Mouse (Mus musculus) cerebellum, postnatal 14 days (tissue): ENCODE results near the gene Megf8.

Source experiments
- DNase-seq, 2 experiments: peaks; one replicate each; pipeline ENCODE4 v3.0.0; 2021; ENCODE audit warnings: mixed read lengths in 2 of 2

Gene Megf8

DNA sequence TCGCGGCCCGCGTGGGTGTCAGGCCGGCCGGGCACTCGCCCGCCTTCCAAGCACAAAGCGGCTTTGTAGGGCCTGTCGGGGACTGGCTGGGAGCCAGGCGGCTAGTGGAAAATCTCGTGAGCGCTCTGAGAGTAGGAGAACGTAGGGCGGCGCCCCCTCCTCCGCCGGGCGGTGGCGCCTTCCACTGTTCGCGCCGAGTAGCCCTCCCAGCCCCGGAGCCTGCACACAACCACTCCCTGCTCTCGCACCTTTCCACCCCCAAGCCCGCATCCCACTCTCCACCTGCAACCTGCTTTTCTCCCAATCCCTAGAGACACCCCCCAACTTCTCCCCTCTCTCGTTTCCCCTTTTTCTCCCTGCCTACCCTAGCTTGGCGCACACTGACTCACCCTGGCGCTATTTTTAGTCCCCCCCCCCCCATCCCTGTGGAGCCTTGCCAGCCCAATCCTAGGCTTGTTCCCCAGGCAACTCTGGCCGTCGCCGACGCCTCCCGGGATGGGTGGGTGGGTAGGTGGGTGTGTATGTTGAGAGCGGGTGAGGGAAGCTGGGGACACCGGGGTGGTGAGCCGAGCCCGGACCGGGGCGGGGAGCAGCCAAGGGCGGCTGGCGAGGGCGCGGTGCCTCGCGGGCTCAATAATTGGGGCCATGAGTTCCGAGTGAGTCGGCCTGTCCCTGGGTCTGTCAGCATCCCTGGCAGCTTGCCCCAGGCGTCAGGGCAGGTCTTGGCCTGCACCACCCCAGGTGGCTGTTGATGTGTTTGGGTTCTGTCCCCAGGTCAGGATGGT lies 37.7 kb upstream of the Megf8 start:
- DNase-seq, result peak; percentile 94 to 96

GRCm38 (mm10) chr7:25279861-25280791 lies 36.8 kb upstream of the Megf8 start:
- peak; percentile 54 to 60 for DNase-seq

DNA sequence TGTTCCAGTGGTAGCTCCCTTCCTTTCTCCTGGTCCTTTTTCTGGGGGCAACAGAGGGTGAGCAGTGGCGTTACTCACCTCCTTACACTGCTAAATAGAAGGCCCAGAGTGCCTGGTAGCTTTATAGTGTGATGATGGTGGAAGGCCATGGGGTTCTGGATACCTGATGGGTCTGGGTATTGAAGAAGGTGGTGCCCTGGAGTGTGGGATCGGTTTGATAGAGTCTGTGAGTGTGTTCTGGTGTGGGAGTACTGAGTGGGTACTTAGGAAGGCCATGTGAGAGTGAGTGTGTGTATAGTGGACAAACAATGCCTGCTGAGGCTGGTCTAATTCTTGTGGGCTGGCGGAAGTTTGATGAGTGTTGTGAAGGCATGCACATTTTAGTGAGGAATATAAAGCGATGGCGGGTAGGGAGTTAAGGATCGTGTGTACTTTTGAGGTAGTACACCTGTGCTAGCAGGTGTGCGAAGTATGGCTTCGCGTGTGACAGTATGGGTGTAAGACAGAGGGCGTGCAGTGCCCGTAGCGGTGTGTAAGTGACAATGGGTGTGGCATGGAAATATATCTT lies 35.7 kb upstream of the Megf8 start:
- DNase-seq, result no peak

GRCm38 (mm10) chr7:25281734-25282601 lies 35.0 kb upstream of the Megf8 start:
- peak; percentile 98 for DNase-seq

DNA sequence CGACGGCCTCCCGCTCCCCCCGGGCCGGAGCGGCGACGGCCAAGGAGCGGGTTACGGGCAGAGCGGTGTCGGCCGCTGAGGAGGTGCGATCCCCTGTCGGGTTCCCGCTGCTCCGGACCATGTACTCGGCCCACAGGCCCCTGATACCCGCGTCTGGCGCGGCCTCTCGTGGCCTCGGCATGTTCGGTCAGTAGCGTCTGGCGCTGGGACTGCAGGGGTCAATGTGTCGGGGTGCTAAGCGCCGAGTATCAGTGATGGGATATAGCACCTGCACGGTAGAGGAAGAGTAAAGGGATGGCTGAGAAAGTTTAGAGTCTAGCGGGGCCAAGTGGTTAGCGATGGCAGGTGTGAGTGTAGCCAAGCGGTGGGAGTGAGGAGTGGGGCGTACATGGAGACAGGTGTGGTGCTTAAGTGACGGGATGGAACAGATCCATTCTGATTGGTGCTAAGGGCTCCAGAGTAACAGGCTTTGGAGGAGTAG lies 34.2 kb upstream of the Megf8 start:
- peak; percentile 63 to 68 for DNase-seq

DNA sequence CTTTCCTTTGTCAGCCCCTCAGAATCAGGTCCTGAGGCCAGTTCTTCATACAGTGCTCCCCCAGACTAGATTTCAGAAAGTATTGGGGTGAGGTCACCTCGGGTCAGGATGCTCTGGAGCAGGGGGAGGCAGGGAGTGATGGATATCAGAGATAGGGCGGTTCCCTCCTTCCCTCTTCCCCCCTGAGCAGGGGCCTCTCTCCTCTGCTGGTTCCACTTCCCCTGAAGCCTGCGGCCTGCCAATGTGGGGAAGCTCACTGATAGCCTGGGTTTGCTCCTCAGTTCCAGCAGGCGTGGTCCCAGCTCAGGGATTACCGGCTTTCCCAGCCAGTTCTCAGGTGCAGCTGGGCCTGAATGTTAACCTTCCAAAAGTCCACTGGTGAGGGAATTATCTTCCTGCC lies 33.3 kb upstream of the Megf8 start:
- DNase-seq, result peak in 1 of 2 experiments; percentile 34

DNA sequence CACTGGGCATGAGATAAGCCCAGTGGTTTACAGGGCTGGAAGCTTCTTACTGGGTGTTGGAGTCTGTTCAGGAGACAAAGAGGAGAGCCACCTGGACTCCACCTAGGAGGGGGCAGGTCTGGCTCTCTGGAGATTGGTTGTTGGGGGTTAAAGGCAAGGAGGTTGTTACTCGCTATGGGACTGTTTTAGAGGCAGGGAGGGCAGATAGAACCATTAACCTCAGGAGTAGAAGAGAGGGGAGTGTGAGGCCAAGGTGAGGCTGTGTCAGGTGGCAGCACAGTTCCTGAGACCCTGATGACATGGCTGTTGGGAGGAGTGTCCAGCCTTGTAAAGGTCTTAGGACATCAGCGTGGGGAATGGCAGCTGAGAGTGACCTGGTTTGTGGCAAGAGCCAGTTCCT lies 32.8 kb upstream of the Megf8 start:
- peak in 1 of 2 experiments; percentile 31 for DNase-seq

GRCm38 (mm10) chr7:25284766-25285165 lies 32.2 kb upstream of the Megf8 start:
- peak; percentile 49 to 70 for DNase-seq

DNA sequence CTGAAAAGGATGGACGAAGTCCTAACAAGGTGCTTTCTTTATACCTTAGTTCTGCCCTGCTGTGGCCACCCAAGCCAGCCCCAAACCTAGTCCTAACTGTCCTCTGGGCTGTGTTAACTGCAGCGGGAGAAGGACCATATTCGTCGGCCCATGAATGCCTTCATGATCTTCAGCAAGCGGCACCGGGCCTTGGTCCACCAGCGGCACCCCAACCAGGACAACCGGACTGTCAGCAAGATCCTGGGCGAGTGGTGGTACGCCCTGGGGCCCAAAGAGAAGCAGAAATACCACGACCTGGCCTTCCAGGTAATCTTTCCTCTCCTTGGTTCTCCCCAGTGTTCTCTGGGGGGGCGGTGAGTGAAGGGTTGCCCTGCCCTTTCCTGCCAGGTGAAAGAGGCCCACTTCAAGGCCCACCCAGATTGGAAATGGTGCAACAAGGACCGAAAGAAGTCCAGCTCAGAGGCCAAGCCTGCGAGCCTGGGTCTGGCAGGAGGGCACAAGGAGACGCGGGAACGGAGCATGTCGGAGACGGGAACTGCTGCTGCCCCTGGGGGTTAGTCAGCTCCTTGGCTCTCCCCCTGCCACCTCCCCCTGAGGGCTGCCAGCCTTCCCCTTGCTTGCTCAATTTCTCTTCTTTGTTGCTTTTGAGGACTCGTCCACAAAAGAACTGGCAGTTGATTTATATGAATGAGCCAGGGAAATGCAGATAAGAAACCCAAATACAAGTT lies 31.3 kb upstream of the Megf8 start:
- DNase-seq, result no peak

DNA sequence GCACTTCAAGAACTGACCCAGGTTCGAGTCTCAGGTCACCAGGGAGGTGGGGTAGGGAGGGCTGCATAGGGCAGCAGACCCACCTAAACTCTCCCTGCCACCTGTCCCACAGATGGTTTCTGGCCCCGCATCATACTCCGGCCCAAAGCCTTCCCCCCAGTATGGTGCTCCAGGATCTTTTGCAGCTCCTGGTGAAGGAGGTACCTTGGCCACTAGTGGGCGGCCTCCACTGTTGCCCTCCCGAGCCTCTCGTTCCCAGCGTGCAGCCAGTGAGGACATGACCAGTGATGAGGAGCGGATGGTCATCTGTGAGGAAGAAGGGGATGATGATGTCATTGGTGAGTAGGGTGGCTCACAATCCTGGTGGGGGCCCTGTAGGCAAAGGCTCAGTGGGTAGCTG lies 30.0 kb upstream of the Megf8 start:
- no peak for DNase-seq

DNA sequence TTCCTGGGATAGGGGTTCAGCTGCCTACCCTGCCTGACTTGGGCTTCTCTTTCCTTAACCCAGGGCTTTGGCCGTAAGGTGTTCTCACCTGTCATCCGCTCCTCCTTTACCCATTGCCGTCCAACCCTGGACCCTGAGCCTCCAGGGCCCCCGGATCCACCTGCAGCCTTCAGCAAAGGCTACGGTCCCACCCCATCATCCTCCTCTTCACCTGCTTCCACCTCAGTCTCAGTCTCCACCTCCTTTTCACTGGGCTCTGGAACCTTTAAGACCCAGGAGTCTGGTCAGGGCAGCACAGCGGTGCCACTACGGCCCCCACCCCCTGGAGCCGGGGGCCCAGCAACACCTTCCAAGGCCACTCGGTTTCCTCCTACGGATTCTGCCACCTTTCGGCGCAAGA lies 29.0 kb upstream of the Megf8 start:
- no peak for DNase-seq

DNA sequence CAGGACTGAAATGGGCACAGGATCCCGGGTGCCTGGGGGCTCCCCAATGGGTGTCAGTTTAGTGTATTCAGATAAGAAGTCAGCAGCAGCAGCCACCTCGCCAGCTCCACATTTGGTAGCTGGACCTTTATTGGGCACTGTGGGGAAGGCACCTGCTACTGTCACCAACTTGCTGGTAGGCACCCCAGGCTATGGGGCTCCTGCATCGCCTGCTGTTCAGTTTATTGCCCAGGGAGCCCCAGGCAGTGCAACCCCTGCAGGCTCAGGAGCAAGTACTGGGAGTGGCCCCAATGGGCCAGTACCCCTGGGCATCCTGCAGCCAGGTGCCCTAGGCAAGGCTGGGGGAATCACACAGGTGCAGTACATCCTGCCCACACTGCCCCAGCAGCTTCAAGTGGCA lies 28.2 kb upstream of the Megf8 start:
- DNase-seq, result no peak

- DNase-seq, result no peak
Observed at GRCm38 (mm10) chr7:25289925-25290324, 27.0 kb upstream of the Megf8 start.

GRCm38 (mm10) chr7:25290463-25290862 lies 26.5 kb upstream of the Megf8 start:
- DNase-seq, result no peak

GRCm38 (mm10) chr7:25290911-25291310 lies 26.1 kb upstream of the Megf8 start:
- DNase-seq, result peak; percentile 63 to 76

DNA sequence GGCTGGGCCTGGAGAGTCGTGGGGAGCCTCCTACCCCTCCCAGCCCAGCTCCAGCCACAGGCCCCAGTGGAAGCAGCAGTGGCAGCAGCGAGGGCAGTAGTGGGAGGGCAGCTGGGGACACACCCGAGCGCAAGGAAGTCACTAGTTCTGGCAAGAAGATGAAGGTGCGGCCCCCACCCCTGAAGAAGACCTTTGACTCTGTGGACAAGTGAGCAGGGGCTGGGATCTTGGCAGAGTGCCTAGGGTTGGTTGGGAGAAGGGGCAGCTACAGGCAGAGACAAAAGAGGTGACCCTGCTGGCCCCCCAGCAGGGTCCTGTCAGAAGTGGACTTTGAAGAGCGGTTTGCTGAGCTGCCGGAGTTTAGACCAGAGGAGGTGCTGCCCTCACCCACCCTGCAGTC lies 24.9 kb upstream of the Megf8 start:
- peak in 1 of 2 experiments; percentile 22 for DNase-seq

- peak in 1 of 2 experiments; percentile 20 for DNase-seq
Observed at GRCm38 (mm10) chr7:25293191-25293739, 23.7 kb upstream of the Megf8 start.

GRCm38 (mm10) chr7:25294495-25294894 lies 22.5 kb upstream of the Megf8 start:
- DNase-seq, result no peak

DNA sequence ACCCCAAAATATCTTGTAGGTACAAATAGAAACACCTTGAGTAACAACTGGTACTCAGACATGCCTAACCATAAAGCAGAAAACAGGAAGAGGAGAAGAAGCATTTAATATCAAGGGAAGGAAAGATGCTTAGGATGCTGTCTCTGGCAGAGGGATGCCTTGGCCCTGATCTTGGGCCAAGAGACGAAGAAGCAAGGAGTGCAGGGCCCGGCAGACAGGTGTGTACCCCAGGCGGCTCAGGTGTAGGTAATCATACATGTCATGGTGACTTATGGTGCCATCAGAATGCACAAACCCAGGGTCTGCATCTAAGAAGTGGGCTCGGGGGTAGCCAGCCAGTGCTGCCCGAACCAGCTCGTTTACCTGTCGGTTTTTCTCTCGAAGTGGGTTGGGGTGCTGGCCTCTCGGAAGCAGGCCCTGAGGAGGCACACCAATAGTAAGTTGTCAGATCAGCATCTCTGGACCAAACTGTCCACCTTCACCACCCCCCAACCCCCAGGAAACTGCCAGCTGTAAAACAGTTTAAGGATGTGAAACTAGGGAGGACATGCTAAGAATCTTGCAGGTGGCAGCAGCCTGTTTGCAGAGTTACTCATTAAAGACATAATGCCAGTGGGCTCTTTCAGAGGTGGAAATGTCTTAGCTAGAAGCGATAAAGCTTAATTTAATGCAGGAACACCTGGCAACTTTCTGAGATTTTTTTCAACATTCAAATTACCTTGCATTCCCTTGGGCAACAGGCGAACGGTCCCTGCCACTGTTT lies 21.8 kb upstream of the Megf8 start:
- peak in 1 of 2 experiments; percentile 13 for DNase-seq

GRCm38 (mm10) chr7:25296945-25297453 lies 20.0 kb upstream of the Megf8 start:
- DNase-seq, result peak in 1 of 2 experiments; percentile 57
